Mouse (Mus musculus) spleen, adult 2 months (tissue): ENCODE measurements around the gene Thtpa. TPM values are rescaled to one million over a fixed set of nuclear protein-coding genes. Genes with fewer than 3 reads are reported as not detected.

Source experiments
- DNase-seq, 2 experiments: peaks; one replicate each; pipeline versions ENCODE4 v3.0.0 to v3.0.0-alpha.2; 2012 to 2021; ENCODE audit warnings: low spot score in 2 of 2, low read depth in 1 of 2
- H3K27ac ChIP-seq: fragments of 200-500 bp; 2 replicates; pipeline ENCODE4 v1.5.1; 2012; ENCODE audit warnings: low read length, inconsistent platforms; ENCODE audit not compliant: insufficient read depth
- H3K27me3 ChIP-seq: fragments of 200-500 bp; 2 replicates; pipeline ENCODE4 v1.6.1; 2012; ENCODE audit warnings: mild to moderate bottlenecking, moderate library complexity, low read length, inconsistent platforms; ENCODE audit not compliant: control insufficient read depth, insufficient read depth
- H3K36me3 ChIP-seq: fragments of 200-500 bp; 2 replicates; pipeline ENCODE4 v1.6.1; 2012; ENCODE audit warnings: mild to moderate bottlenecking, low read length, inconsistent platforms; ENCODE audit not compliant: control insufficient read depth, insufficient read depth
- H3K4me1 ChIP-seq: fragments of 200-500 bp; 2 replicates; pipeline ENCODE4 v1.6.1; 2011; ENCODE audit warnings: inconsistent platforms; ENCODE audit not compliant: control insufficient read depth, insufficient read depth, insufficient read length
- H3K4me3 ChIP-seq: fragments of 200-500 bp; 2 replicates; pipeline ENCODE4 v1.5.1; 2011; ENCODE audit warnings: mild to moderate bottlenecking, inconsistent platforms; ENCODE audit not compliant: insufficient read depth, insufficient read length; ENCODE audit errors: extremely low read depth
- CTCF ChIP-seq: fragments of 200-500 bp; IDR thresholded peaks from 2 replicates; pipeline ENCODE4 v1.5.1; 2011; ENCODE audit warnings: mild to moderate bottlenecking, inconsistent platforms; ENCODE audit not compliant: insufficient read depth, insufficient read length, insufficient replicate concordance; ENCODE audit errors: extremely low read depth
- POLR2A ChIP-seq: fragments of 200-500 bp; IDR thresholded peaks from 2 replicates; pipeline ENCODE4 v1.6.1; 2011; ENCODE audit warnings: low read depth, low read length, inconsistent platforms
- WGBS: fragments of 180-500 bp; shearing (Covaris S2); methylation state at CpG from one replicate; pipeline ENCODE4 v1.1.7; 2018; 5-methylcytosine and 5-hydroxymethylcytosine counted together
- polyA plus RNA-seq: library from polyadenylated mRNA; depleted of rRNA; stranded (reverse); fragments of >200 nt; gene quantifications from 2 replicates; pipeline ENCODE4 v1.2.3, GENCODE M21; 2012; rRNA removed

Thtpa gene
- polyA plus RNA-seq: 4.1 and 4.4 TPM in 2 replicates

- under 1% methylated on average over 30 of the region's 30 CpGs for WGBS
- H3K4me3 ChIP-seq: peak within 1 kb of the TSS; percentile 93
- no peaks in the 10 kb centered on the region; the same call in 1 of the 2 replicates for H3K36me3 ChIP-seq
- peak in 1 of 2 experiments; percentile 64 for DNase-seq
- TF ChIP-seq POLR2A (no peak), CTCF (no peak)
- H3K4me1 ChIP-seq: peaks cover 5% of the 10 kb centered on the region; the same call in 1 of the 2 replicates
- no peaks in the 10 kb centered on the region for H3K27me3 ChIP-seq
- H3K27ac ChIP-seq: peak within 1 kb of the TSS; percentile 91
Measured at GRCm38 (mm10) chr14:55094704-55095231, at the start of gene Thtpa. TSS of gene Thtpa (plus strand) at chr14:55094784.

DNA sequence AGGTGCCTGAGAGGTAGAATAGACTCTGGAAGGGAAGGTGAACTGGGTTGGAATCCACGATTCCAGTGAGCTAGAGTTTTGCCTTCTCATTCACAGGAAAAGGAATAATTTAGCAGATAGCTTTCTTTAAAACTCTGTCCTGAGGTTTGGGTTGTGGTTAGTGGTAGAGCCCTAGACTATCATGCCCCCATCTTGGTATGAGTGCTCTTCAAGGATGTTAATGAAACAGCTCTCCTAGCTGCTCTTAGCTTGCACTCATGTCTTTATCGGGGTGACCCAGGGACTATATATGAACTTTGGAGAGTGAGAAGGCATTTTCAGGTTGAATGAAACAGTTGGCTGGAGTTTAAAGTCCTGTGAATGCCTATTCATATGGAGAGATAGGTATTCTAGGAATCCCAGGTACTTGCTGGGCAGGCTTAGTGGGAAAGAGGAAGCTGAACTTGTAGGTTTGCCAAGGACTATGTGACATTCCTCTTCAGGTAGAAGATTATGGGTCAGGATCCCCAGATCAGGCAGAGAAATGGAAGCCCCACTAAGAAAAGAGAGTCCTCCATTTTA is 46.5 kb upstream of the Thtpa start:
- no peaks in the 10 kb centered on the region for H3K36me3 ChIP-seq
- TF ChIP-seq CTCF (no peak), POLR2A (no peak)
- DNase-seq: no peak
- H3K4me1 ChIP-seq: no peaks in the 10 kb centered on the region
- no peak overlapping the region for H3K4me3 ChIP-seq
- H3K27ac ChIP-seq: no peak overlapping the region
- 56% methylated on average over 2 of the region's 2 CpGs for WGBS
- H3K27me3 ChIP-seq: no peaks in the 10 kb centered on the region

- WGBS: 58% methylated on average over 9 of the region's 9 CpGs
- no peak overlapping the region for H3K27ac ChIP-seq
- no peaks in the 10 kb centered on the region for H3K4me1 ChIP-seq
- no peak for TF ChIP-seq POLR2A
- TF ChIP-seq CTCF: no peak
- no peak overlapping the region for H3K4me3 ChIP-seq
- no peaks in the 10 kb centered on the region for H3K27me3 ChIP-seq
- H3K36me3 ChIP-seq: no peaks in the 10 kb centered on the region
- no peak for DNase-seq
Measured at GRCm38 (mm10) chr14:55052496-55052895, 42.1 kb upstream of the Thtpa start.

GRCm38 (mm10) chr14:55053050-55053449 is 41.5 kb upstream of the Thtpa start:
- H3K4me3 ChIP-seq: no peak overlapping the region
- H3K27ac ChIP-seq: no peak overlapping the region
- no peak for TF ChIP-seq POLR2A
- TF ChIP-seq CTCF: no peak
- DNase-seq: no peak
- no peaks in the 10 kb centered on the region for H3K27me3 ChIP-seq
- no peaks in the 10 kb centered on the region for H3K4me1 ChIP-seq
- 80% methylated on average over 4 of the region's 4 CpGs for WGBS
- no peaks in the 10 kb centered on the region for H3K36me3 ChIP-seq

GRCm38 (mm10) chr14:55053708-55054190 is 40.8 kb upstream of the Thtpa start:
- TF ChIP-seq POLR2A (no peak), CTCF (no peak)
- no peak overlapping the region for H3K4me3 ChIP-seq
- H3K27ac ChIP-seq: no peak overlapping the region
- WGBS: 83% methylated on average over 17 of the region's 17 CpGs
- H3K4me1 ChIP-seq: no peaks in the 10 kb centered on the region
- no peak for DNase-seq
- H3K27me3 ChIP-seq: no peaks in the 10 kb centered on the region
- no peaks in the 10 kb centered on the region for H3K36me3 ChIP-seq

GRCm38 (mm10) chr14:55054191-55054749 is 40.3 kb upstream of the Thtpa start:
- Histone ChIP-seq H3K4me3 (no peak overlapping the region), H3K36me3 (no peaks in the 10 kb centered on the region), H3K27me3 (no peaks in the 10 kb centered on the region), H3K27ac (no peak overlapping the region), H3K4me1 (no peaks in the 10 kb centered on the region)
- WGBS: 44% methylated on average over 10 of the region's 10 CpGs
- no peak for DNase-seq
- TF ChIP-seq POLR2A: no peak

DNA sequence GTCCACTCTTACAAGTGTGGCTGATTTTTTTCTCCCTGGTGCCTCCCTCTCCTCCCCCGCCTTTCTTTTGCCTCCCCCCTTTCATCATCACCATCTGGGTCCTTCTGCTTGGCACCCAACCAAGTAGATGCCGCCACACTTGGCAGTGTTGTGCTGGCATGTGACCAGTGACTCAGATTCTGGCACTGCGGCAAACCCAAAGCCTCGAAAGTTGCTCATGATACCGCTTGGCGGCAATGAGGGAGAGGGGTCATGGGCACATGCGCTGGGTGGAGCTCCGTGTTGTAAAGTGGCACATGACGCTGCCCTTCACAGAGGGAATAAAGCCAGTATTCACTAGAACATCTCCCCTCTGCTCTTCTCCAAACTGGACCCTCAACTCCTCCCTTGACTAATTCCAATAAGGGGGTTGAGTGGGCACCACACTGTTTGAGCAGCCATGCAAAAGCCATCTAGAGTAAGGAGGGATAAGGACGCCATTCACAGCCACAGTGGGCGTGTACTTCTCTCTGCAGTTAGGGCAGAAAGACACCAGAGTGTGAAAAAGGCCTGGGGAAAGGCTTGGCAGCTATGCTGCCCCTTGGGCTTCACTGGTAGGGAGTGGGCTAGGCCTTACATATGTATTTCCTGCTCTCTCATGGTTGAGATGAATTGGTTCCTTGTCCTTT is 39.3 kb upstream of the Thtpa start:
- 39% methylated on average over 11 of the region's 11 CpGs for WGBS
- TF ChIP-seq CTCF: no peak
- no peak for TF ChIP-seq POLR2A
- Histone ChIP-seq H3K27ac (no peak overlapping the region), H3K4me1 (no peaks in the 10 kb centered on the region), H3K4me3 (no peak overlapping the region), H3K27me3 (no peaks in the 10 kb centered on the region), H3K36me3 (no peaks in the 10 kb centered on the region)
- DNase-seq: no peak
